Mouse (Mus musculus): Measurements from ENCODE around the gene Laptm4a. TPM values are rescaled to one million over a fixed set of nuclear protein-coding genes. Genes with fewer than 3 reads are reported as not detected.

The Laptm4a gene
- polyA plus RNA-seq, 1 experiment, result 253 TPM

- H3K79me2 ChIP-seq (ENCODE audit: control insufficient read depth, insufficient read depth), result no peaks in the 10 kb centered on the region
- H3K79me3 ChIP-seq (ENCODE audit: low read depth), result no peaks in the 10 kb centered on the region
- TF ChIP-seq MYOG (IDR thresholded peaks at IDR 0.05; ENCODE audit: control insufficient read depth, extremely low read depth, insufficient read length) (no peak), CTCF (IDR thresholded peaks at IDR 0.05; ENCODE audit: control insufficient read depth, insufficient read depth, insufficient read length) (no peak), FOSL1 (IDR thresholded peaks at IDR 0.05; ENCODE audit: insufficient read depth, low read length, poor library complexity, severe bottlenecking) (no peak), CEBPB (IDR thresholded peaks at IDR 0.05; ENCODE audit: low read depth) (no peak), USF1 (IDR thresholded peaks at IDR 0.05; ENCODE audit: low read depth) (no peak), MYOD1 (IDR thresholded peaks at IDR 0.05; ENCODE audit: control insufficient read depth, insufficient read length, low read depth) (no peak), MAX (IDR thresholded peaks at IDR 0.05) (no peak)
- no peaks in the 10 kb centered on the region for H3K36me3 ChIP-seq (ENCODE audit: control insufficient read depth, insufficient read depth)
- no peak overlapping the region for H3K4me3 ChIP-seq (ENCODE audit: insufficient read depth, poor library complexity, severe bottlenecking)
- no peak overlapping the region for H3ac ChIP-seq (ENCODE audit: control insufficient read depth, insufficient read length, low read depth)
- no peaks in the 10 kb centered on the region for H3K27me3 ChIP-seq (ENCODE audit: control insufficient read depth, insufficient read depth, insufficient read length)
Observed at GRCm38 (mm10) chr12:8900107-8900698, 21.3 kb upstream of the Laptm4a start.

GRCm38 (mm10) chr12:8900919-8901663 lies 20.4 kb upstream of the Laptm4a start:
- Histone ChIP-seq H3K4me3 (ENCODE audit: insufficient read depth, poor library complexity, severe bottlenecking) (no peak overlapping the region), H3K79me3 (ENCODE audit: low read depth) (no peaks in the 10 kb centered on the region), H3ac (ENCODE audit: control insufficient read depth, insufficient read length, low read depth) (no peak overlapping the region), H3K36me3 (ENCODE audit: control insufficient read depth, insufficient read depth) (no peaks in the 10 kb centered on the region), H3K27me3 (ENCODE audit: control insufficient read depth, insufficient read depth, insufficient read length) (no peaks in the 10 kb centered on the region), H3K79me2 (ENCODE audit: control insufficient read depth, insufficient read depth) (no peaks in the 10 kb centered on the region)
- no peak for TF ChIP-seq USF1 (IDR thresholded peaks at IDR 0.05; ENCODE audit: low read depth)
- no peak for TF ChIP-seq FOSL1 (IDR thresholded peaks at IDR 0.05; ENCODE audit: insufficient read depth, low read length, poor library complexity, severe bottlenecking)
- TF ChIP-seq MYOD1 (IDR thresholded peaks at IDR 0.05; ENCODE audit: control insufficient read depth, insufficient read length, low read depth), result no peak
- no peak for TF ChIP-seq MYOG (IDR thresholded peaks at IDR 0.05; ENCODE audit: control insufficient read depth, extremely low read depth, insufficient read length)
- no peak for TF ChIP-seq CEBPB (IDR thresholded peaks at IDR 0.05; ENCODE audit: low read depth)
- no peak for TF ChIP-seq MAX (IDR thresholded peaks at IDR 0.05)

- no peak overlapping the region for H3ac ChIP-seq (ENCODE audit: control insufficient read depth, insufficient read length, low read depth)
- no peak overlapping the region for H3K4me3 ChIP-seq (ENCODE audit: insufficient read depth, poor library complexity, severe bottlenecking)
- no peaks in the 10 kb centered on the region for H3K79me2 ChIP-seq (ENCODE audit: control insufficient read depth, insufficient read depth)
- no peaks in the 10 kb centered on the region for H3K79me3 ChIP-seq (ENCODE audit: low read depth)
- no peaks in the 10 kb centered on the region for H3K27me3 ChIP-seq (ENCODE audit: control insufficient read depth, insufficient read depth, insufficient read length)
- TF ChIP-seq USF1 (IDR thresholded peaks at IDR 0.05; ENCODE audit: low read depth) (no peak), CEBPB (IDR thresholded peaks at IDR 0.05; ENCODE audit: low read depth) (no peak)
- H3K36me3 ChIP-seq (ENCODE audit: control insufficient read depth, insufficient read depth), result no peaks in the 10 kb centered on the region
Observed at GRCm38 (mm10) chr12:8901934-8902333, 19.5 kb upstream of the Laptm4a start.

- H3K79me3 ChIP-seq (ENCODE audit: low read depth), result no peaks in the 10 kb centered on the region
- no peaks in the 10 kb centered on the region for H3K27me3 ChIP-seq (ENCODE audit: control insufficient read depth, insufficient read depth, insufficient read length)
- no peaks in the 10 kb centered on the region for H3K36me3 ChIP-seq (ENCODE audit: control insufficient read depth, insufficient read depth)
- no peak overlapping the region for H3ac ChIP-seq (ENCODE audit: control insufficient read depth, insufficient read length, low read depth)
- H3K4me3 ChIP-seq (ENCODE audit: insufficient read depth, poor library complexity, severe bottlenecking), result no peak overlapping the region
- H3K79me2 ChIP-seq (ENCODE audit: control insufficient read depth, insufficient read depth), result no peaks in the 10 kb centered on the region
- TF ChIP-seq MYOG (IDR thresholded peaks at IDR 0.05; ENCODE audit: control insufficient read depth, extremely low read depth, insufficient read length) (no peak), USF1 (IDR thresholded peaks at IDR 0.05; ENCODE audit: low read depth) (no peak), MYOD1 (IDR thresholded peaks at IDR 0.05; ENCODE audit: control insufficient read depth, insufficient read length, low read depth) (no peak), CEBPB (IDR thresholded peaks at IDR 0.05; ENCODE audit: low read depth) (no peak), FOSL1 (IDR thresholded peaks at IDR 0.05; ENCODE audit: insufficient read depth, low read length, poor library complexity, severe bottlenecking) (no peak), CTCF (IDR thresholded peaks at IDR 0.05; ENCODE audit: control insufficient read depth, insufficient read depth, insufficient read length) (no peak), MAX (IDR thresholded peaks at IDR 0.05) (no peak)
Observed at GRCm38 (mm10) chr12:8902479-8902878, 19.0 kb upstream of the Laptm4a start.

GRCm38 (mm10) chr12:8912860-8913685 lies 8.4 kb upstream of the Laptm4a start:
- no peaks in the 10 kb centered on the region for H3K27me3 ChIP-seq (ENCODE audit: control insufficient read depth, insufficient read depth, insufficient read length)
- H3ac ChIP-seq (ENCODE audit: control insufficient read depth, insufficient read length, low read depth), result no peak overlapping the region
- H3K36me3 ChIP-seq (ENCODE audit: control insufficient read depth, insufficient read depth), result no peaks in the 10 kb centered on the region
- H3K79me2 ChIP-seq (ENCODE audit: control insufficient read depth, insufficient read depth), result no peaks in the 10 kb centered on the region
- no peaks in the 10 kb centered on the region for H3K79me3 ChIP-seq (ENCODE audit: low read depth)
- no peak overlapping the region for H3K4me3 ChIP-seq (ENCODE audit: insufficient read depth, poor library complexity, severe bottlenecking)
- TF ChIP-seq MYOG (IDR thresholded peaks at IDR 0.05; ENCODE audit: control insufficient read depth, extremely low read depth, insufficient read length), result no peak
- TF ChIP-seq CEBPB (IDR thresholded peaks at IDR 0.05; ENCODE audit: low read depth), result no peak
- no peak for TF ChIP-seq MYOD1 (IDR thresholded peaks at IDR 0.05; ENCODE audit: control insufficient read depth, insufficient read length, low read depth)
- TF ChIP-seq USF1 (IDR thresholded peaks at IDR 0.05; ENCODE audit: low read depth), result no peak
- TF ChIP-seq FOSL1 (IDR thresholded peaks at IDR 0.05; ENCODE audit: insufficient read depth, low read length, poor library complexity, severe bottlenecking), result no peak
- no peak for TF ChIP-seq CTCF (IDR thresholded peaks at IDR 0.05; ENCODE audit: control insufficient read depth, insufficient read depth, insufficient read length)
- no peak for TF ChIP-seq MAX (IDR thresholded peaks at IDR 0.05)

Data from C2C12 (cell line).